Mouse (Mus musculus) heart, embryonic 15.5 days (tissue): ENCODE data around the gene R3hdml. TPM values are rescaled to one million over a fixed set of nuclear protein-coding genes. Genes with fewer than 3 reads are reported as not detected.

ENCODE experiments used
- ATAC-seq: fragments of 200-750 bp; cut with Nextera tagmentation; replicated peaks from 2 replicates; pipeline ENCODE4 v1.8.0; 2017; ENCODE audit warnings: low read depth, moderate TSS enrichment; ENCODE audit not compliant: insufficient number of reproducible peaks, insufficient read depth, low FRiP score
- H3K27ac ChIP-seq: fragments of 300-500 bp; sonication (generic); 2 replicates; pipeline ENCODE4 v1.5.1; 2015; ENCODE audit warnings: mild to moderate bottlenecking, inconsistent platforms
- H3K27me3 ChIP-seq: fragments of 300-500 bp; sonication (generic); 2 replicates; pipeline ENCODE4 v1.6.1; 2015; ENCODE audit warnings: inconsistent platforms
- H3K36me3 ChIP-seq: fragments of 300-500 bp; sonication (generic); 2 replicates; pipeline ENCODE4 v1.6.1; 2015; ENCODE audit warnings: mild to moderate bottlenecking, inconsistent platforms
- H3K4me1 ChIP-seq: fragments of 300-500 bp; sonication (generic); replicated peaks from 2 replicates; pipeline ENCODE4 v1.6.1; 2015; ENCODE audit warnings: inconsistent platforms
- H3K4me2 ChIP-seq: fragments of 300-500 bp; sonication (generic); 2 replicates; pipeline ENCODE4 v1.6.1; 2015; ENCODE audit warnings: inconsistent platforms, mild to moderate bottlenecking, moderate library complexity
- H3K4me3 ChIP-seq: fragments of 300-500 bp; sonication (generic); 2 replicates; pipeline ENCODE4 v1.5.1; 2015; ENCODE audit warnings: mild to moderate bottlenecking, inconsistent platforms
- H3K9ac ChIP-seq: fragments of 300-500 bp; sonication (generic); 2 replicates; pipeline ENCODE4 v1.6.1; 2015; ENCODE audit warnings: mild to moderate bottlenecking, inconsistent platforms
- H3K9me3 ChIP-seq: fragments of 300-500 bp; sonication (generic); replicated peaks from 2 replicates; pipeline ENCODE4 v1.6.1; 2016; ENCODE audit warnings: inconsistent platforms
- whole genome bisulfite sequencing: fragments of 180-500 bp; shearing (Covaris S2); methylation state at CpG from one replicate; pipeline ENCODE4 v1.1.7; 2015; ENCODE audit warnings: mixed read lengths; 5-methylcytosine and 5-hydroxymethylcytosine counted together
- polyA plus RNA-seq: library from polyadenylated mRNA; unstranded; fragments of >200 nt; fragmentation: Nextera tagmentation; extraction: Ambion mirVana; gene quantifications from 2 replicates; pipeline ENCODE4 v1.2.1, GENCODE M21; 2015

R3hdml gene
- not detected in 2 replicates for polyA plus RNA-seq

DNA sequence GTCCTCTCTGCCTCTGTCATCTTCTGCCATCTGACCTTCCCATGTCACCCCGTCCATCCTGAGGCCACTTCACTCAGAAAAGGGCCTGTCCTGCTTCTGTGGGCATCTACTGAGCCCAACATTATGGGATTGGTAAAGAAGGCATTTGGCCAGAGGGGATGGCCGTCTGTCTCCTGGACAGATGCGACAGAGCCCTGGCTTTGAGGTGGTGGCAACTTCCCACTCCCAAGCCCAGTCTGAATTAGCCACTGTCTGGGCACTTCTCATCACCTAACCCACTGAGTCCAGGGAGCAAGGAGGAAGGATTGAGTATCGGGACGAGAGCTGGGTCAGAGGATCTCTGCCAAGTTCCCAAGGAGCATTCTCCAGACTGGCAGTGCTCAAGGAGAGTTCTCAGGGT lies at the start of gene R3hdml:
TSS of gene R3hdml (plus strand) at position 301 of the 400 bp plus-strand sequence.
- no peak within 1 kb of the TSS for H3K4me3 ChIP-seq
- no peaks in the 10 kb centered on the region for H3K36me3 ChIP-seq
- H3K4me1 ChIP-seq = no peaks in the 10 kb centered on the region
- H3K4me2 ChIP-seq = no peak within 1 kb of the TSS
- H3K27me3 ChIP-seq = peaks cover 22% of the 10 kb centered on the region; the same call in 1 of the 2 replicates
- no peak within 1 kb of the TSS for H3K27ac ChIP-seq
- 64% methylated on average over 5 of the region's 5 CpGs for WGBS
- no peaks in the 10 kb centered on the region for H3K9me3 ChIP-seq
- no peak within 1 kb of the TSS for H3K9ac ChIP-seq
- no peak for ATAC-seq

DNA sequence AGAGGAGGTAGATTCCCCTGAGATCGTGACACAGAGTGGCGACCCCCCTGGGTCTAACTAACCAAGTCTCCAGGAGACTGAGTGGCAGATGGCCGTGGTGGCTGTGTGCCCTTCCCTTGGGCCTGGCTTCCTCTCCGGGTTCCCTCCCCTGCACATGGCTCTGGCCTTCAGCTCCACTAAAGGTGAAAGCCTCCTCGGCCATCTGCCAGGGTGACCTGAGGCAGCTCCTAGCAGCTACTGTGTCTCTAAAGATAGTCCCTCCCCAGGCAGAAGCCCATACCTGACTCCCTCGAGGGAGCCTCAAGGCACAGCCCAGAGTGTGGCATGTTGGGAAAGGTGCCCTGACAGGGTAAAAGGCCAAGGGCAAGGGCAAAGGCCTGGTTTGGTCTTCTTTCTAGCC lies 48.6 kb upstream of the R3hdml start:
- Histone ChIP-seq H3K27me3 (peaks cover 31% of the 10 kb centered on the region), H3K27ac (no peak overlapping the region), H3K4me3 (no peak overlapping the region), H3K9me3 (no peaks in the 10 kb centered on the region), H3K4me2 (no peak overlapping the region), H3K36me3 (no peaks in the 10 kb centered on the region), H3K4me1 (peaks cover 3% of the 10 kb centered on the region), H3K9ac (no peak overlapping the region)
- no peak for ATAC-seq
- WGBS = 53% methylated on average over 6 of the region's 6 CpGs

DNA sequence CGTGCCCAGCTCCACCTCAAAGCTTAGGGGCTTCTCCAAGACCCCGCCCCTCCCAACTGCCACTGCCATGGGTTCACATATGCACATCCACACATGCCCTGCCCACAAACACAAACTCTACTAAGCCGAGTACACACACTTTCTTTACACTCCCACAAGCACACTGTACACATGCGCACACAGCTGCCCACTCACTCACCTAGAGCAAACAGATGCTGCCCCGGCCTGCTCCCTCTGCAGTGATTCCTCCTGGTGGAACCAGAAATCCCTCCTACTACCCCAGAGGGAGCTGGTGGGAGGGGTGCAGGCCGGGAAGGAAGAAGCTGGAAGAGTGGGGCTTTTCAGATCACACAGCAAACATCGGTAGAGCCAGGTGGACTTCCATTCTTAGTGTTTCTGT lies 48.1 kb upstream of the R3hdml start:
- Histone ChIP-seq H3K27me3 (peaks cover 26% of the 10 kb centered on the region), H3K36me3 (no peaks in the 10 kb centered on the region), H3K4me1 (no peaks in the 10 kb centered on the region), H3K4me2 (no peak overlapping the region), H3K27ac (no peak overlapping the region), H3K9me3 (no peaks in the 10 kb centered on the region), H3K4me3 (no peak overlapping the region), H3K9ac (no peak overlapping the region)
- WGBS = 64% methylated on average over 7 of the region's 7 CpGs
- no peak for ATAC-seq

DNA sequence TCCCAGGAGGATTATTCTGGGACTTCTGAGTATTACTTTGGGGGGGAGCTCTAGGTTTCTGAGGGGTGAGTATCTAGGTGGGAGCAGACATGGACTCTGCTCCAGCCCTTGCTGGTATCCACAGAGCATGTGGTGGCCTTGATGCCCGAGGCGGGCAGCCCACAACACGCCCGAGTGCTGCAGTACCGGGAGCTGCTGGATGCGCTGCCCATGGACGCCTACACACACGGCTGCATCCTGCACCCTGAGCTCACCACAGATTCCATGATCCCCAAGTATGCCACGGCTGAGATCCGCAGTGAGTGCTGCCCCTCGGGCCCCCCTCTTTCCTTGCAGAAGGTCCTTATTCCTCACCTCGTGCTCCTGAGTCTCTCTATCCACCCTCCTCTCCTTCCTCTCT lies 44.7 kb upstream of the R3hdml start:
- no peak overlapping the region for H3K9ac ChIP-seq
- ATAC-seq = no peak
- H3K4me1 ChIP-seq = no peaks in the 10 kb centered on the region
- no peaks in the 10 kb centered on the region for H3K36me3 ChIP-seq
- H3K27ac ChIP-seq = no peak overlapping the region
- H3K27me3 ChIP-seq = peaks cover 11% of the 10 kb centered on the region; the same call in 1 of the 2 replicates
- no peak overlapping the region for H3K4me3 ChIP-seq
- no peak overlapping the region for H3K4me2 ChIP-seq
- WGBS = 71% methylated on average over 12 of the region's 12 CpGs
- no peaks in the 10 kb centered on the region for H3K9me3 ChIP-seq

DNA sequence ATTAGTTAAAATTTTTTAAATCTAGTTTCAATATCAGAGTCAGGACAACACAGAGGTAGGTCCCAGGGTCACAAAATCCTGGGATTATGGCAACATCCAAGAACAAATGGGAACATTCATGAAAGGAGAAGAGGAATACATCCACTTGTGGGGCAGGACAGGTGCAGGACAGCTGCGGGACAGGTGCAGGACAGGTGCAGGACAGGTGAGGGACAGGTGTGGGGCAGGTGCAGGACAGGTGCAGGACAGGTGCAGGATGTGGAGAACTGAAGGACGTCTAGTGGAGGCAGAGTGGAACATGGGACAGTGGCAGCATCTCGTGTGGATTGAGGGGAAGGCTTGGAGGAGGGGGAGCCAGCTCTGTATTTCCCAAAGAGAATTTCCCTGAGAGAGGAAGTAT lies 42.8 kb upstream of the R3hdml start:
- no peaks in the 10 kb centered on the region for H3K4me1 ChIP-seq
- H3K4me2 ChIP-seq = no peak overlapping the region
- no peak overlapping the region for H3K4me3 ChIP-seq
- WGBS = 49% methylated on average over 3 of the region's 3 CpGs
- H3K27me3 ChIP-seq = 0 out of 2 replicates have a peak, but pooled peaks cover 5% of the 10 kb centered on the region
- H3K36me3 ChIP-seq = no peaks in the 10 kb centered on the region
- no peaks in the 10 kb centered on the region for H3K9me3 ChIP-seq
- no peak overlapping the region for H3K27ac ChIP-seq
- no peak for ATAC-seq
- H3K9ac ChIP-seq = no peak overlapping the region

DNA sequence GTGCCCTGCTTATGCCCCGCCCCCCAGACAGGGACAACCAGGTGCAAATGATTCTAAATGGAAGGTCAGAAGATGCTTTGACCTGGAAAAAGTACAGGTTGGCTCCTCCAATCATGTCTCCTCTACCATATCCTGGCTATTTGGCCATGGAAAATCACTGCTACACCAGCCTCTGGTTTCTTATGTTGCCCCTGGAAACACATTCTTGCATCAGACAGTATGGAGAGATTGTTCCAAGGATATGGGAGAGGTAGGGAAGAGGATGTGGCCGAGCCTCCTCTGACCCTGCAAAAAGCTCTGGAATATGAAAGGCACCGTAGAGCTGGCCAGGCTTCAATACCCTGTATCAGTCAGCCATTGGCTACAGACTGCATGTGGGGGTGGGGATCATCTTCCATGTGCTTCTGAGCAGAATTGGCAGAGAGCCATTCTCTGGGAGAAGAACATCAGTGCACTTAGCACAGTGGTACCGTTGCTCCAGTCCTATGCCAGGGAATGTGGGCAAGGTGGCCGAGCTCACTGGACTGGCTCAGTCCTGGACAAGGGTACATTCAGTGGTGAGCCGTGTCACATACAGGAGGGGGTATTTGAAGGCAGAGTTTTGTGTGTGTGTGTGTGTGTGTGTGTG lies 41.3 kb upstream of the R3hdml start:
- Histone ChIP-seq H3K36me3 (no peaks in the 10 kb centered on the region), H3K4me1 (no peaks in the 10 kb centered on the region), H3K4me3 (no peak overlapping the region), H3K27ac (no peak overlapping the region), H3K9me3 (no peaks in the 10 kb centered on the region), H3K9ac (no peak overlapping the region), H3K27me3 (0 out of 2 replicates have a peak, but pooled peaks cover under 1% of the 10 kb centered on the region), H3K4me2 (no peak overlapping the region)
- no peak for ATAC-seq
- 52% methylated on average over 6 of the region's 6 CpGs for WGBS

DNA sequence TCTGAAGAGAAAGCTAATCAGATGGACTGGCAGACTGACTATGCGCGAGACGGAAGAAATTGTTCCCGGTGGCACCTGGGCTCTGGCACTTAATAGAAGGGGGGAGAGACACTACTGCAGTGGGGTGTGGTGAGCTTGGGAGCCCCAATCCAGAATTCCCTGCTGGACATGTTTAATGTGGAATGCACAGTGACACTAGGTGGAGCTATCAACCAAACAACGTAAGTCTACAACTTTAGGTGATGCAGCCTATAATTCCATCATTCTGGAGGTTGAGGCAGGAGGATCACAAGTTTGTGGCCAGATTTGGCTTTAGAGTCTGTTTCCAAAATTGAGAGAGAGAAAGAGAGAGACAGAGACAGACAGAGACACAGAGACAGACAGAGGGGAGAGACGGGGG lies 39.4 kb upstream of the R3hdml start:
- Histone ChIP-seq H3K4me3 (no peak overlapping the region), H3K36me3 (no peaks in the 10 kb centered on the region), H3K27ac (no peak overlapping the region), H3K9me3 (no peaks in the 10 kb centered on the region), H3K9ac (no peak overlapping the region), H3K4me2 (no peak overlapping the region), H3K27me3 (peaks cover 3% of the 10 kb centered on the region; the same call in 1 of the 2 replicates), H3K4me1 (no peaks in the 10 kb centered on the region)
- WGBS = 77% methylated on average over 6 of the region's 6 CpGs
- no peak for ATAC-seq

DNA sequence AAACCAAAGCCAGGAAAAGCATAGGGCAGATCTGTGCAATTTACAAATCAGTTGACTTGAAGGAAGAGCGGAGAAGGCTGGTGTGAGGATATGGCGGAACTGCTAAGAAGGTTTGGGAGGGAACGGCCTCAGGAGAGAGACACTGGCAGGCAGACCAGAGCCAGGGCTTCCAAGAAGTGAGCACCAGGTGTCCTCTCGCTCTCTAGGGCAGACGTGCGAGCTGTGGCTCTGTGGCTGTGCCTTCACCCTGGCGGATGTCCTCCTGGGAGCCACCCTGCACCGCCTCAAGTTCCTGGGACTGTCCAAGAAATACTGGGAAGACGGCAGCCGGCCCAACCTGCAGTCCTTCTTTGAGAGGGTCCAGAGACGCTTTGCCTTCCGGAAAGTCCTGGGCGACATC lies 38.7 kb upstream of the R3hdml start:
- Histone ChIP-seq H3K27me3 (peaks cover 10% of the 10 kb centered on the region), H3K27ac (no peak overlapping the region), H3K4me1 (peaks cover 2% of the 10 kb centered on the region; the same call in 1 of the 2 replicates), H3K4me2 (no peak overlapping the region), H3K9me3 (no peaks in the 10 kb centered on the region), H3K36me3 (no peaks in the 10 kb centered on the region), H3K4me3 (no peak overlapping the region), H3K9ac (no peak overlapping the region)
- WGBS = 75% methylated on average over 13 of the region's 13 CpGs
- ATAC-seq = no peak

DNA sequence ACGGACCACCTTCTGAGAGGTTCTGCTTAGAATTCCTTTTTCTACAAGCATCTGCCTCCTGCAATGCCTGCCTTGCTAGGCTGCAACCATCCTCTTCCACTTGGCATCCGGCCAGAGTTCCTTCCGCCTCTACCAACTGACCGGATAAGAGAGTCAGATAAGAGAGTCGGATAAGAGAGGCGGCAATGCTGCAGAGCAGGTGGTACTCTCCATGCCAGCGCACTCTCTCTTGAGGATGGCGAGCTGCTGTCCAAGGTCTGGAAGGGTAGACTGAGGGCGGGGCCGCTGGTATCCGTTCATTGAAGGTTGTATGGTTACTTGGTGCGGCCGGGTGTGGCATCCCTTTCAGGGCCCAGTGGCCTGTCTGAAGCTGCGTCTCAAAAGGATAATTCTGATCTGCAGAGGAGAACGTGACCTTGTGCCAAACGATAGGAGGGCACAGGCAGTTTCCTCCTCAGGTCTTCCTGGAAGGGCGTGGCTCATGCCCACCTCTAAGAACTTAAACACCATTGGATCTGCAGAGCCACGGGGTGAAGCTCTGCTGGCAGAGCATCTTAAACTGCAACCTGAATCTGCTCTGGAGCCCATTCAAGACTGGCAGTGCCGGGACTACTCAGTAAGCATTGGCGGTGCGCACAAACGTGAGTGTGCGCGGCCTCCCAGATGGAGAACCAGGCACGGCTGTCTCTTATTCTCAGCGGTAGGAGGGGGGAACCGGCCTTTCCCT lies 33.4 kb upstream of the R3hdml start:
- Histone ChIP-seq H3K4me2 (peak overlapping the region; percentile 31; the same call in 1 of the 2 replicates), H3K27me3 (peaks cover 19% of the 10 kb centered on the region), H3K36me3 (no peaks in the 10 kb centered on the region), H3K9ac (no peak overlapping the region), H3K4me3 (no peak overlapping the region), H3K4me1 (peaks cover 23% of the 10 kb centered on the region), H3K9me3 (no peaks in the 10 kb centered on the region), H3K27ac (no peak overlapping the region)
- WGBS = 30% methylated on average over 27 of the region's 27 CpGs
- 0 out of 2 replicates have a peak, but pooled peaks have one; percentile 34 for ATAC-seq

DNA sequence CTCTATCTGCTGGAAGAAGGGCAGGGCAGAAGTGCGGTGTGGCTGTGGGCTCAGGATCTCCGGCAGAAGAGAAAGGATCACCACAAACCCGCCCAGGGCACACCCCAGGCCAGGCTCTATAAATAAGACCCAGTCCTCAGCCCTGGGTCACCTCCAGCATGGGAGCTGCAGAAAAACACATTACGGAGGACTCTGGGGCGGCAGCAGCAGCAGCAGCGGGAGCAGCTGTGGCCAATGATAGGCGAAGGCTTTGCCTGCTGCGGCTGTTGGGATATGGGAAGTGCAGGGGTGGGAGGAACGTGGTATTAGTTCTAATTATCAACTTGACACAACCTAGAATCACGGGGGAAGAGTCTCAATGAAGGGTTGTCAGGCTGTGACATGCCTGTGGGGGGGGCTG lies 32.7 kb upstream of the R3hdml start:
- H3K4me3 ChIP-seq = no peak overlapping the region
- no peaks in the 10 kb centered on the region for H3K9me3 ChIP-seq
- no peak for ATAC-seq
- H3K27ac ChIP-seq = no peak overlapping the region
- peak overlapping the region; percentile 31; the same call in 1 of the 2 replicates for H3K4me2 ChIP-seq
- H3K36me3 ChIP-seq = no peaks in the 10 kb centered on the region
- peaks cover 29% of the 10 kb centered on the region for H3K4me1 ChIP-seq
- H3K27me3 ChIP-seq = peaks cover 19% of the 10 kb centered on the region
- H3K9ac ChIP-seq = no peak overlapping the region
- 25% methylated on average over 10 of the region's 10 CpGs for WGBS

DNA sequence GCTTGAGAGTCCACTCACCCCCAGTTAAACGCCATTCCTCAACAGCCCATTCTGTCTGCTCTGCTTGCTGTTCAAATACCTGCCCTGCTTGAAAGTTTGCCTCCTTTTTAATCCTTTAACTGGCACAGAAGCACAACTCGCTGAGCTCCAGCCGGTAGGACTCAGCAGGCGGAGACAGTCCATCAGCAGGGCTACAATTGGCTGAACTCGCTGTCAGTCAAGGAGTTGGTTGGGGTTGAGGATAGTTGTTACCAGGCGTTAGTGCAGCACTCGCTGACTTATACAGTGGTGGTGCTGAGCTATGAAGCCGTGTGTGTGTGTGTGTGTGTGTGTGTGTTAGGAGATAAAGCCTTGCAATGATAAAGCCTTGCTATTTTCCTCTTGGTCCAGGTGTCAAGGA lies 31.5 kb upstream of the R3hdml start:
- Histone ChIP-seq H3K9me3 (no peaks in the 10 kb centered on the region), H3K27ac (no peak overlapping the region), H3K4me1 (peaks cover 42% of the 10 kb centered on the region), H3K36me3 (no peaks in the 10 kb centered on the region), H3K4me3 (no peak overlapping the region), H3K9ac (no peak overlapping the region), H3K4me2 (no peak overlapping the region), H3K27me3 (peaks cover 19% of the 10 kb centered on the region)
- ATAC-seq = no peak
- WGBS = 80% methylated on average over 8 of the region's 8 CpGs
